Mouse (Mus musculus) liver, embryonic 14 days (tissue): ENCODE data around the gene Ift80. TPM values are rescaled to one million over a fixed set of nuclear protein-coding genes. Genes with fewer than 3 reads are reported as not detected.

Experiments used
- polyA plus RNA-seq: library from polyadenylated mRNA; depleted of rRNA; stranded (reverse); fragments of >200 nt; gene quantifications from 2 replicates; pipeline ENCODE4 v1.2.3, GENCODE M21; 2012; rRNA removed

The Ift80 gene
- 7.6 and 8.9 TPM in 2 replicates for polyA plus RNA-seq

DNA sequence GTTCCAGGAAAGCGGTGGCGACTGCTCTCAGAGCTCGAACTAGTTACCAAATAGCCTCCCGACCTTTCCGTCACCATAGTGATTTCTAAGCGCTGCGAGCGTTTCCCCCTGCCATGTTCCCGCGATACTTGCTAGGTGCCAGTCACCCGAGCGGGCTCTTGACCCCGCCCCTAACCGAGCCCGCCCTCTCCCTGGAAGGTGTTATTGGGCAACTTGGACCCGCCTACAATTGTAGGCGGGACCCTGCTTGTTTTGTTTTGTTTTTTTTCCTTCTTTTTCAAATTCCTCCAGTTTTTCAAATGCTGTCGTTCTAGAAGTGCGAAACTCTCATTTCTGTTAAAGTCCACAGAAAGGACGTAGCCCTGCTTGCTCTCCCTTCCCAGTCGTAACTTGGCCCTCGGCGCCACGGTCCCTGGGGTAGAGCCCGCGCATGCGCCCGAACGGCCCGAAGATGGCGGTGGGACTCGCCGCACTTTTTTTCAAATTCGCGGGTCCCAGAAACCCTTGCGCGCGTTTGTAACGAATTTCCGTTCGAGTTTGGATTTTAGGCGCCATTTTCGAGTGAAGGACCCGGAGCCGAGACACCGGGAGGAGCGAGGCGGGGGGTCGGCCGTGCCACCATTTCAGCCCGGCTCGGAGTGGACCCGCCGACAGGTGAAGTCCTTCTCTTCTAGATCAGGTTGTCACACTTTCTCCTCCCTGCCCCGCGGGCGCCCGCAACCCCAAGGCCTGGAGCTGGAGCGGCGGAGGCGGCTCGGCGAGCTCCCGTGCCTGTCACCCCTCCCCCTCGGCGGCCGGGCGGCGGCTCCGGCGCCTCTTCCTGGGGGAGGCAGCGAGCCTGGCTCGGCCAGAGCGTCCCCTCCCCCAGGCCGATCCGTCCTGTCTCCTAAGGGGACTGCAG is at the start of gene Ift80, which contains the start of gene Smc4:
Ift80 (minus strand) TSS at position 134 of the 901 bp plus-strand sequence.
Smc4 (plus strand) TSS at position 302 of the 901 bp plus-strand sequence.

DNA sequence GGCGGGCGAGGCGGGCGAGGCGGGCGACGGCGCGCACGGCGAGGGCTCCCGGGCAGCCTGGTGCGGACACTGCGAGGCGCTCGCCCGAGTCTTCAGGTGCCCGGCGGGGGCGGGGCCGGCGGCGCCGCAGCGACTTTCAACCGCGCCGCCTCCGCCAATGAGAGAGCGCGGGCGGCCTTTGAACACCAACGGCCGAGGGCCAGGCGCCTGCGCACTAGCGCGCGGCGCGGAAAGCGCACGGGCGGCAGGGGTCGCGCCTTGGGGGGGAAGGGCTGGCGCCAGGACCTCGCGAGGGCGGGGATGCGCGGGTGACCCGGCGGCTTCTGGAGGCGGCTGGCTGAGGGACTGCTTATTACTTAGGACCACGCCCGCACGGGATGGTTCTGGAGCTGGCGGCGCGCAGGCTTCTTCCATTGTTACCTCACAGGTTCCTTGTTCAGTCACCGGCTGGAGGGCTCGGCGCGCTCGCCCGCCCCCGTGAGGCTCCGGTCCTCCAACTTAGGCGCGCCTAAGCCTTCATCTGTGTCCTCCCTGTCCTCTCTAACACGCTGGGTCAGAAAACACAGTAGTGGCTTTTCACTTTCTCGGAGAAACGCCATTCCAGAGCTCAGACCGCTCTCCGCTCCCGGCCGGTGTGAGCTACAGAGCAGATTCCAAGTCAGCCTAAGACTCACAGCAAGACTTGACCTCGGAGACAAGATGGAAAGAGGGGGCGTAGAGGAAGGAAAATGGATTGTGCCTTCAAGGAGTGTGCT is 40.5 kb upstream of the Ift80 start, which contains the start of gene Trim59:
Trim59 (minus strand) TSS at position 111 of the 755 bp plus-strand sequence.

DNA sequence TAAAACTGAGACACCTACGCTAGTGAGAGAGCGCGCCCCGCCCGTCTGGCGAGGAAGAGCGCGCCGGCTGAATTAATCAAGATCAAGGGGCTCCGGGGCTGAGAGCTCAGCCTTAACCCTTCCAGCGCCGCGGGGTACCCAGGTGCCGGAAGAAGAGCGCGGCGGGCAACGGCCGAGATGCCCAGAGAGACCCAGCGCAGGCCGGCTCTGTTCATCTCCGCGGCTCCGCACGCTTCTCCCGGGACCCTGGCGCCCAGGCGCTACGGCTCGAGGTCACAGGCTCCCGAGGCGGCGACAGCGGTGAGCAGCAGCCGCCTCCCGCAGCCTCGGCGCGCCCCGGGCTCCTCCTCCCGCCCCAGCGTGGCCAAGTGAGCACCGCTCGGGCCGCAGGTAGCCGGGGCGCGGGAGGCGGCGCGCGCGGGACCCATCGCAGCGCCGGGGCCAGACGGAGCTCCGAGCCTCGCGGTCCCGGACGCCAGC is 135.1 kb downstream of the Ift80 start, which contains the start of gene 1110032F04Rik:
1110032F04Rik (plus strand) TSS at position 376 of the 480 bp plus-strand sequence.

Other genes with a start within 250 kb of the Ift80 start
- gene 1110032F04Rik, start 135.0 kb downstream of the Ift80 start, polyA plus RNA-seq = 0.64 and 0.71 TPM in 2 replicates
- gene Smc4, start 168 bp upstream of the Ift80 start, polyA plus RNA-seq = 60.1 and 63.9 TPM in 2 replicates
- 37.4 and 46.2 TPM in 2 replicates for gene Trim59, start 40.2 kb upstream of the Ift80 start, polyA plus RNA-seq
- gene Kpna4, start 122.5 kb upstream of the Ift80 start, polyA plus RNA-seq = 10.0 and 10.8 TPM in 2 replicates
- gene Arl14, start 217.8 kb upstream of the Ift80 start, polyA plus RNA-seq = 0.02 TPM in 1 of 2 replicates, not detected in the other